Mouse (Mus musculus): ENCODE results near the gene 6030408B16Rik. TPM values are rescaled to one million over a fixed set of nuclear protein-coding genes. Genes with fewer than 3 reads are reported as not detected.
A peak's percentile ranks its signal among the peaks of the same experiment; 100 is the strongest.

The 6030408B16Rik gene
- total RNA-seq, 2 experiments from 2014 or later = 0.26 to 0.27 TPM

- DNase-seq (ENCODE audit: low spot score) = no peak
Measured at GRCm38 (mm10) chr15:101296091-101296490, 3.1 kb downstream of the 6030408B16Rik start.

DNA sequence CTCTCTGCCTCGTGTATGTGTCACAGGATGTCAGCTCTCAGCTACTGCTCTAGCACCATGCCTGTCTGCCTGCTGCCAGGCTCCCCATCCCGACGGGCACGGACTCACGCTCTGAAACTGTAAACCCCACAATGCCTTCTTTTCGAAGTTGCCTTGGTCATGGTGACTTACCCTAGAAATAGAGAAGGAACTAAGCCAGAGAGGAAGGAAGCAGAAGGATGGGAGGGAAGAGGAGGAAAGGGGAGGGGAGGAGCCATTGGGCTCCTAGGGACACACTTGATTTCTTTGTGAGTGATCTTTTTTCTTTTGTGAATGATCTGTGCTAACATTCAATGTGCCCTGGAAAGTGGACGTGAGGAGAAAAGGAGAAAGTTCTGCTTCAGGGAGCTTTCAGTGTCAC lies 5.0 kb downstream of the 6030408B16Rik start:
- no peak for DNase-seq (ENCODE audit: low spot score)

- DNase-seq (ENCODE audit: low spot score) = no peak
Measured at GRCm38 (mm10) chr15:101298550-101298949, 5.5 kb downstream of the 6030408B16Rik start.

GRCm38 (mm10) chr15:101299480-101299960 lies 6.5 kb downstream of the 6030408B16Rik start:
- no peak for DNase-seq (ENCODE audit: low spot score)

DNA sequence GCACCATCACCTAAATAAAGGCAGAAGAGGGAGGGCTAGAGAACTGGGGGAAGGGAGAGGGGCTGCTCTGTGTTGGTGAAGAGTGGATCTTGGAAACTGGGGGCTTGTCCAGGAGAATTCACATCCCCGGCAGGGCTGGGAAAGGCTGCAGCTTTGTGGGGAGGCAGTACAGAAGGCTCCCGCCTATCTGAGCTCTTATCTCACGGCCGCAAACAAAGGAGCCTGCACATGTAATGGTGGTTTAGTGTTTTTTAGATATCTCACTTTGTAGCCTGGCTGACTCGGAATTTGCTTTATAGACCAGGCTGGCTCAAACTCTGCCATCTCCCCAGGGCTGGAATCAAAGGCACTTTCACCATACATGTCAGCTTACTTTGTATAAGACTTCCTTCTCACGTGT lies 7.1 kb downstream of the 6030408B16Rik start:
- no peak for DNase-seq (ENCODE audit: low spot score)

- peak; percentile 86 for DNase-seq (ENCODE audit: low spot score)
Measured at GRCm38 (mm10) chr15:101302201-101302600, 9.2 kb downstream of the 6030408B16Rik start.

DNA sequence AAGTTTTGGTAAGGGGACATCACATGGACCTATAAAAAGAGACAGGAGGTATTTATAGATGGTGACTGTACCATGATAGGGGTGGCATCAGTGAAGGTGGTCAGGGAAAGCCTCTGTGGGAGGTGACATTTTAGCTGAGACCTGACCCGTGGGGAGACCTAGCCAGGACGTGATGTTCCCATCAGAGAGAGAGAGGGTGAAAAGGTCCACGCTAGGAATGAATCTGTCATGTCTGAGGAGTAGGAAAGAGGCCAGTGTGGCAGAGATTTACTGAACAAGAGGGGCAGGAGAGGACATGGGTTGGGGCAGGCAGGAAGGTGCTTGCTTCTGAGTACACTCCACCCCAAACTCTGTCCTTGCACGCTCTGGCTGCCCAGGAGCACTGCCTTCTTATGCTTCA lies 10.8 kb downstream of the 6030408B16Rik start:
- DNase-seq (ENCODE audit: low spot score) = peak; percentile 82

DNA sequence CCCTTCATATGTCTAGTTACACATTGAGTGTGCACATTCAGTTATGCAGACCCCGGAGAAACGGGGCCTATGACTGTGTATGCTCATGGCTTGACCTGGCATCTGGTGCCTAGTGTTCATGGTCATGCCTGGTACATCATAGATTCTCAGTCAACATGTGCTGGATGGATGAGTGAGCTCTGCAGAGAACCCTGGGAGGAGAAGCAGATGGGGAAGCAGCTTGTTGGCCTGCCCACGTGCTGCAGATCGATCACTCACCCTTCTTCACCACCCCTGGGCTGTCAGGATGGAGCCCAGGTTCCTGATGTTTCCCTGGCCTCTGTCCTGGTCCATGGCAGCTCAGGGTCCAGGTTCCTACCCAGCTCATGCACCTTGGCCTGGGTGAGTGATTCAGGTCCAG lies 13.4 kb downstream of the 6030408B16Rik start:
- no peak for DNase-seq (ENCODE audit: low spot score)

GRCm38 (mm10) chr15:101308440-101309348 lies 15.7 kb downstream of the 6030408B16Rik start:
- peak; percentile 60 for DNase-seq (ENCODE audit: low spot score)

DNA sequence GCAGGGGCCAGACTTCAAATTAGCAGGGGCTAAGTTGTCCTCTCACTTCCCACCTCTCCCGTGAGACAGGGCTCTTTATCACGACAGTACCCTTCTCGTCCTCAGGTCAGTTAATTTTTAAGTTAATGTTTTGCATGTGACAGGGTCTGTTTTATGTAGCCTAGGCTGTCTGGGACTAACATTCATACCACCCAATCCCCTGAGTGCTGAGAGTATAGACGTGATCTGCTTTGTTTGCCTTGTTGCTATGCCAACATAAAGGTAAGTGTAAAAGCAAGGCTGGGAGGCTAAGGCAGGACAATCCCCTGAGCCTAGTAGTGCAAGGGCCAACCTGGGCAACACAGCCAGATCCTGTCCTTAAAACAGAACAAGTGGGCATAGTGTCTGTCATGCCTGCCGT lies 16.5 kb downstream of the 6030408B16Rik start:
- no peak for DNase-seq (ENCODE audit: low spot score)

- DNase-seq (ENCODE audit: low spot score) = peak; percentile 67
Measured at GRCm38 (mm10) chr15:101311087-101311770, 18.2 kb downstream of the 6030408B16Rik start.

GRCm38 (mm10) chr15:101312006-101312405 lies 19.0 kb downstream of the 6030408B16Rik start:
- DNase-seq (ENCODE audit: low spot score) = no peak

DNA sequence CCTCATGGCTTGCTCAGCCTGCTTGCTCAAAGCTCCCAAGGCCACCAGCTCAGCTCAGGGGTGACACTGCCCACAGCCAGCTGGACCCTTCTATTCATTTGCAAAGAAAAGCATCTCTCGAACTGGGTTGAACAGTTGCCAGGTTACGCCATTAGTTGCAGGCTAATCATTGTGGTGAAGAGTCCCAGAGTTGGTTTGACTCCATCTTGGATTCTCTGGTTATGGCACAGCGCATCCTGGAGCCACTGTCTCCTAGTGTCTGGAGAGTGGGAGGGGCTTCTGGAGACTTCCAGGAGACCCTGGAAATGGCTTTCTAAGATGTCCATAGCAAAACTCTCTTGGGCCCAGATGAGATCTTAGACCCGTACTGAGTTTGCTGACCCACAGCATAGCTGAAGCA lies 22.4 kb downstream of the 6030408B16Rik start:
- DNase-seq (ENCODE audit: low spot score) = no peak

- DNase-seq (ENCODE audit: low spot score) = peak; percentile 93
Measured at GRCm38 (mm10) chr15:101315832-101316231, 22.8 kb downstream of the 6030408B16Rik start.

- no peak for DNase-seq (ENCODE audit: low spot score)
Measured at GRCm38 (mm10) chr15:101316279-101316912, 23.4 kb downstream of the 6030408B16Rik start.

GRCm38 (mm10) chr15:101316913-101317813 lies 24.2 kb downstream of the 6030408B16Rik start:
- DNase-seq (ENCODE audit: low spot score) = no peak

- no peak for DNase-seq (ENCODE audit: low spot score)
Measured at GRCm38 (mm10) chr15:101317814-101318500, 24.9 kb downstream of the 6030408B16Rik start.

DNA sequence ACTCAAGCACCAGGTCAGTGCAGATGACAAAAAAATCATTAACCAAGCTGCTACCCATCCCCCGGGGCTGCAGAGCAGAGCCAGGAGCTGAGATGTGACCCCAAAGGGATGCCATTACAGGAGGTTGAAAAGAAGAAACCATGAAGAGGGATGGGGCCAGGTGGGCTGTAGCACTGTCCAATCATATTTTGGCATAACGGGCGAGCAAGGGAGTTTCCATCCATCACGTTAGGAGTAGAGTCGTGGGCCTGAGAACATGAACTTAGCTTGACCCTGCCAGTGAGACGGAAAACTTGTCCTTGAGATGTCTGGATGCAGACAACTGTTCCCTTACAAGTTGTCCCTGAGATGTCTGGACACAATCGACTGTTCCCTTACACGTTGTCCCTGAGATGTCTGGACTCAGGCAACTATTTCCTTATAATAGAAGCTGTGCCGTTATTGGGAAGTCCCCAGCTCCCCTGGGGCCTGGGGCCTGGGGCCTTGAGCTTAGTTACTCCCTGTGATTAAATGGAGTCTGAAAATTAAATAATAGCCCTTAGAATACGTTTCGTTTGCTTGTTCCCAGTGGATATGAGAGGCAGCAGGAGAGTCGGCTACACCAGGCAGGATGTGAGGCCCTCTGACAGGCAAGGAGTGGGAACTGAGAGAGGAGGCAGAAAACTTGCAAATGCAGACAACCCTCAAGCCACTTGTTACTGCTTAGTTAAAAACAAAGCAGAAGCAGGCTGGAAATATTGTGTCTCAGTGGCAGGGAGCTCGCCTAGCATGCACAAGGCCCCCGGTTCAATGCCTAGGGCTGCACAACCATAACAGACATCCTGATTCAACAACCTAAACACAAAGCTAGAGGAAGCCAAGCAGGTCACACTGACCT lies 26.1 kb downstream of the 6030408B16Rik start:
- no peak for DNase-seq (ENCODE audit: low spot score)

GRCm38 (mm10) chr15:101320010-101320617 lies 27.1 kb downstream of the 6030408B16Rik start:
- DNase-seq (ENCODE audit: low spot score) = no peak

Data from gastrocnemius, adult 18-20 months (tissue).